Mouse (Mus musculus) gastrocnemius, adult 18-20 months (tissue): ENCODE data around the gene Arfgap3. TPM values are rescaled to one million over a fixed set of nuclear protein-coding genes. Genes with fewer than 3 reads are reported as not detected.
"Not testable (repeated sequence)": the region's sequence is repeated elsewhere in the genome, so short reads cannot be mapped to it uniquely, and the experiment has no call there.

Source experiments
- DNase-seq: peaks from one replicate; pipeline ENCODE4 v3.0.0; 2021; ENCODE audit warnings: low spot score
- long read RNA-seq, 2 experiments: library from polyadenylated mRNA; stranded (forward); transcript quantifications; one replicate each; pipeline ENCODE4 v2.0.0; 2021
- total RNA-seq, 2 experiments: library from RNA; stranded (reverse); gene quantifications; 2 replicates each; pipeline ENCODE4 v1.2.3; 2021

The Arfgap3 gene
- 1 to 10 TPM; 5.4 to 6.0 TPM for total RNA-seq
- long read RNA-seq, experiment 1, partial matches to known transcripts = 1 of 9 reads
- long read RNA-seq, experiment 1, other reads (novel, unspliced or antisense) = 4 of 9 reads
- long read RNA-seq, experiment 2, partial matches to known transcripts = 0 of 8 reads
- long read RNA-seq, experiment 2, other reads (novel, unspliced or antisense) = 7 of 8 reads

- peak; percentile 92 for DNase-seq
Observed at GRCm38 (mm10) chr15:83349954-83350711, at the start of gene Arfgap3. Gene Arfgap3 (minus strand): TSS chr15:83350247.

- no peak for DNase-seq
Observed at GRCm38 (mm10) chr15:83392722-83393121, 42.7 kb upstream of the Arfgap3 start.

- no peak for DNase-seq
Observed at GRCm38 (mm10) chr15:83387911-83388310, 37.9 kb upstream of the Arfgap3 start.

- peak; percentile 45 for DNase-seq
Observed at GRCm38 (mm10) chr15:83383633-83384032, 33.6 kb upstream of the Arfgap3 start.

GRCm38 (mm10) chr15:83383136-83383535 lies 33.1 kb upstream of the Arfgap3 start:
- DNase-seq = peak; percentile 38

GRCm38 (mm10) chr15:83382467-83382866 lies 32.4 kb upstream of the Arfgap3 start:
- no peak for DNase-seq

GRCm38 (mm10) chr15:83377153-83377552 lies 27.1 kb upstream of the Arfgap3 start:
- DNase-seq = no peak

- peak; percentile 63 for DNase-seq
Observed at GRCm38 (mm10) chr15:83375136-83375535, 25.1 kb upstream of the Arfgap3 start.

- DNase-seq = no peak
Observed at GRCm38 (mm10) chr15:83374076-83374475, 24.0 kb upstream of the Arfgap3 start.

- not testable (repeated sequence) for DNase-seq
Observed at GRCm38 (mm10) chr15:83368702-83369101, 18.7 kb upstream of the Arfgap3 start.

- DNase-seq = no peak
Observed at GRCm38 (mm10) chr15:83368261-83368660, 18.2 kb upstream of the Arfgap3 start.

- peak; percentile 48 for DNase-seq
Observed at GRCm38 (mm10) chr15:83366933-83367552, 17.0 kb upstream of the Arfgap3 start.

GRCm38 (mm10) chr15:83365697-83366096 lies 15.7 kb upstream of the Arfgap3 start:
- DNase-seq = no peak

GRCm38 (mm10) chr15:83364194-83364593 lies 14.1 kb upstream of the Arfgap3 start:
- no peak for DNase-seq

- not testable (repeated sequence) for DNase-seq
Observed at GRCm38 (mm10) chr15:83362813-83363212, 12.8 kb upstream of the Arfgap3 start.

GRCm38 (mm10) chr15:83360899-83361298 lies 10.9 kb upstream of the Arfgap3 start:
- DNase-seq = not testable (repeated sequence)

GRCm38 (mm10) chr15:83360140-83360539 lies 10.1 kb upstream of the Arfgap3 start:
- no peak for DNase-seq

GRCm38 (mm10) chr15:83358476-83358875 lies 8.4 kb upstream of the Arfgap3 start:
- DNase-seq = no peak

- DNase-seq = no peak
Observed at GRCm38 (mm10) chr15:83351546-83351945, 1.5 kb upstream of the Arfgap3 start.

GRCm38 (mm10) chr15:83350859-83351258 lies 812 bp upstream of the Arfgap3 start:
- no peak for DNase-seq

- no peak for DNase-seq
Observed at GRCm38 (mm10) chr15:83349225-83349953, 658 bp downstream of the Arfgap3 start.

GRCm38 (mm10) chr15:83348747-83349146 lies 1.3 kb downstream of the Arfgap3 start:
- DNase-seq = no peak
